In genomic region chr10:39368572-39369135, GRCm38 (mm10) we compare ENCODE assay signal across 8 mouse cellular contexts. TPM values are rescaled to one million over a fixed set of nuclear protein-coding genes. Genes with fewer than 3 reads are reported as not detected.
DNase-seq lines count a peak whose midpoint lies in the region; ATAC-seq and TF ChIP-seq lines count a peak whose summit lies in the region.

Gene Fyn, plus strand, starts transcription at chr10:39368855.

- no peaks in the 10 kb centered on the region for H3K36me3 ChIP-seq in lung, embryonic 16.5 days (ENCODE audit: control insufficient read depth, insufficient read depth, low read length)
- no peaks in the 10 kb centered on the region for H3K36me3 ChIP-seq in heart, embryonic 12.5 days
- H3K36me3 ChIP-seq in myocyte (ENCODE audit: control insufficient read depth, insufficient read depth), result peaks cover 7% of the 10 kb centered on the region

- no peak for DNase-seq in lung, postnatal 36 days
- DNase-seq in adrenal gland, postnatal 4 days (ENCODE audit: low spot score in 2 of 2), result no peak
- no peak for DNase-seq in left cerebral cortex, postnatal 10 days (ENCODE audit: extremely low spot score in 1 of 2, low spot score in 2 of 2)
- DNase-seq in right cerebral cortex, postnatal 25 days, result no peak
- DNase-seq in embryo, embryonic 10 days (ENCODE audit: low spot score), result no peak

- H3K9me3 ChIP-seq in lung, embryonic 16.5 days (ENCODE audit: control insufficient read depth, low read length), result no peaks in the 10 kb centered on the region
- no peaks in the 10 kb centered on the region for H3K9me3 ChIP-seq in heart, embryonic 12.5 days (replicated peaks)

- intact Hi-C loops in left cerebral cortex, postnatal 10 days (cut with DNase I), result no loop called here

- H3K27ac ChIP-seq in lung, embryonic 16.5 days (ENCODE audit: low read length), result peak within 1 kb of the TSS; percentile 78
- peak within 1 kb of the TSS; percentile 85 for H3K27ac ChIP-seq in heart, embryonic 12.5 days (ENCODE audit: poor library complexity, severe bottlenecking)

- TF ChIP-seq POLR2A in myocyte (IDR thresholded peaks at IDR 0.05; ENCODE audit: insufficient read length, low read depth), result no peak

- peaks cover 31% of the 10 kb centered on the region for H3K79me2 ChIP-seq in myocyte (ENCODE audit: control insufficient read depth, insufficient read depth)

- H3K4me3 ChIP-seq in lung, embryonic 16.5 days (ENCODE audit: low read length), result peak within 1 kb of the TSS; percentile 89
- peak within 1 kb of the TSS; percentile 92 for H3K4me3 ChIP-seq in heart, embryonic 12.5 days
- peak within 1 kb of the TSS; percentile 73 for H3K4me3 ChIP-seq in myocyte

- H3K27me3 ChIP-seq in lung, embryonic 16.5 days (ENCODE audit: control insufficient read depth, insufficient read depth, low read depth, low read length), result peaks cover 3% of the 10 kb centered on the region; the same call in 1 of the 2 replicates
- no peaks in the 10 kb centered on the region for H3K27me3 ChIP-seq in heart, embryonic 12.5 days (replicated peaks)
- H3K27me3 ChIP-seq in myocyte (ENCODE audit: control insufficient read depth, insufficient read depth, insufficient read length), result no peaks in the 10 kb centered on the region

- H3K9ac ChIP-seq in lung, embryonic 16.5 days (ENCODE audit: low read length), result peak within 1 kb of the TSS; percentile 89
- H3K9ac ChIP-seq in heart, embryonic 12.5 days, result peak within 1 kb of the TSS; percentile 92

- H3K4me1 ChIP-seq in lung, embryonic 16.5 days (replicated peaks; ENCODE audit: control insufficient read depth, insufficient read depth, low read length), result peaks cover 12% of the 10 kb centered on the region
- peaks cover 34% of the 10 kb centered on the region for H3K4me1 ChIP-seq in heart, embryonic 12.5 days (replicated peaks)

- ATAC-seq in lung, embryonic 16.5 days (ENCODE audit: low read depth), result no peak
- no peak for ATAC-seq in heart, embryonic 12.5 days (ENCODE audit: insufficient number of reproducible peaks, low FRiP score)

- WGBS in lung, embryonic 16.5 days, result 24% methylated on average over 8 of the region's 8 CpGs
- WGBS in heart, embryonic 12.5 days, result 17% methylated on average over 8 of the region's 8 CpGs

- H3K4me2 ChIP-seq in lung, embryonic 16.5 days (ENCODE audit: low read depth, low read length), result peak within 1 kb of the TSS; percentile 91
- H3K4me2 ChIP-seq in heart, embryonic 12.5 days, result peak within 1 kb of the TSS; percentile 80
- H3K4me2 ChIP-seq in myocyte (ENCODE audit: low read depth), result peak within 1 kb of the TSS; percentile 100

- peak within 1 kb of the TSS; percentile 97 for H3ac ChIP-seq in myocyte (ENCODE audit: control insufficient read depth, insufficient read length)

TF ChIP-seq in myocyte, 11 proteins besides CTCF, POLR2A, EP300 and RAD21:
- TF ChIP-seq TCF3 (IDR thresholded peaks at IDR 0.05; ENCODE audit: insufficient read length, low read depth) (no peak), USF1 (IDR thresholded peaks at IDR 0.05; ENCODE audit: low read depth) (no peak), MYOG (IDR thresholded peaks at IDR 0.05; ENCODE audit: control insufficient read depth in 1 of 3, insufficient read depth in 1 of 3, insufficient read length in 2 of 3, low read depth in 2 of 3) (no peak), REST (IDR thresholded peaks at IDR 0.05; ENCODE audit: insufficient read depth, insufficient read length) (no peak), MAX (IDR thresholded peaks at IDR 0.05; ENCODE audit: low read depth) (no peak), CEBPB (IDR thresholded peaks at IDR 0.05; ENCODE audit: insufficient read depth, poor library complexity, severe bottlenecking) (no peak), POLR2AphosphoS2 (IDR thresholded peaks at IDR 0.05; ENCODE audit: insufficient read length, low read depth) (no peak), SRF (IDR thresholded peaks at IDR 0.05; ENCODE audit: control insufficient read depth, insufficient read length, low read depth) (no peak), MYOD1 (IDR thresholded peaks at IDR 0.05; ENCODE audit: control insufficient read depth in 1 of 3, insufficient read length in 2 of 3, low read depth in 2 of 3) (no peak), TCF12 (IDR thresholded peaks at IDR 0.05; ENCODE audit: insufficient read depth, poor library complexity, severe bottlenecking) (no peak), E2F4 (IDR thresholded peaks at IDR 0.05; ENCODE audit: insufficient read depth) (no peak)

RNA-seq across cellular contexts. Expression of gene Fyn, which starts in this region (rescaled TPM):
- 13.4 and 16.8 TPM in 2 replicates for polyA plus RNA-seq in lung, embryonic 16.5 days (2015; fragmentation: Nextera tagmentation; extraction: Ambion mirVana)
- total RNA-seq in adrenal gland, postnatal 4 days (2021), result 10 to 100 TPM; 67.7 to 74.4 TPM
- 18.0 and 18.7 TPM in 2 replicates for polyA plus RNA-seq in heart, embryonic 12.5 days (2016; fragmentation: Nextera tagmentation; extraction: Ambion mirVana)
- 100 to 1,000 TPM; 176 to 188 TPM for total RNA-seq in left cerebral cortex, postnatal 10 days (2021)
- polyA plus RNA-seq in myocyte (2012; fragmentation: generic; extraction: Trizol), result 148 TPM
